Mouse (Mus musculus): ENCODE measurements around the gene Chga.

Chga gene

DNA sequence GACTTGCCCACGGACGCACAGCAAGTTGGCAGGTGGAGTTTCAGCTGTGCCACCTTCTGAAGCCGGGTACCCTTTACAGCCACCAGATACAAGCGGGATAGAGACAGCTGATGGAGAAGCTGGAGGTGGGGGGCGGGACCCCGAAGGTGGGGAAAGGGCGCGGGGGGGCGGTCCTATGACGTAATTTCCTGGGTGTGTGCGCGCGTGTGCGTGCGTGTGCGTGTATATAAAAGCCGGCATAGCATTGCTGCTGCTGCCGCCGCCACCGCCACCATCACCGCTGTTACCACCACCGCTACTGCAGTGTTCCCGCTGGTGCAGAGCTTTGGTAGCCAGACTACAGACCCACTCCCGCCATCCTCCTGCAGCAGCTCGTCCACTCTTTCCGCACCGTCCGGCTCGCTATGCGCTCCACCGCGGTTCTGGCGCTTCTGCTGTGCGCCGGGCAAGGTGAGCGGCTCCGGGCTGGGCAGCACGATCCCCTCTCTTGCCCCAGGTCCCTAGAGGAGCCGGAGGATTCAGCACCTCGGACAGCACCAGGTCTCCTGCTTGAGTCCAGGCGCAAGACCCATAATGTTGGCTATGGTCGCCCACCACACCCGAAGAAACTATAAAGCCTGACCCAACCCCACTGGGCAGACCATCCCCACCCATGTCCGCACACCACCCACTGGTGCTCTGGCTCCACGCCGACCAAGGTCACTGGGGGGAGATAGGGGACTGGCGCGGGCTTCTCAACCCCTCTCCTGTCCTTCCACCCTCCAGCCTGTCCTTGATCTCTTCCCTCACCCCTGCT, at the start of gene Chga:
Gene Chga, plus strand, starts transcription at position 249 of the 796 bp plus-strand sequence.
- peak; percentile 74 for DNase-seq

- DNase-seq = no peak
Observed at GRCm38 (mm10) chr12:102505131-102505713, 49.5 kb upstream of the Chga start.

DNA sequence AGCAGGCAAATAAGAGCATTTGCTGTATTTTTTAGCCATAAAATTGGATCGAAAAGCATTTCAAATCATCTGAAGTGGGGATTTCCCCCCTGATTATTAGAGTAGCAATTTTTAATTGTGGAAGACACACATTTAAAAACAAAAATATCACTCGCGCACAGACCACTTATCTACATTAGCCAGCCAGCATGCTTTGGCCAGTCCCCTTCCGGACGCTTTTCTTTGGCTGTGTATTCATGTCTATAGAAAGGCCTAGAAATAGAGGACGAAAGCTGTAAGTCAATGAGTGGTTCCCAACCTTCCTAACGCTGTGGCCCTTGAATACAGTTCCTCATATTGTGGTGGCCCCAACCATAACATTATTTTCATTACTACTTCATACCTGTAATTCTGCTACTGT, 48.8 kb upstream of the Chga start:
- no peak for DNase-seq

- no peak for DNase-seq
Observed at GRCm38 (mm10) chr12:102511363-102511762, 43.4 kb upstream of the Chga start.

GRCm38 (mm10) chr12:102514151-102514550, 40.6 kb upstream of the Chga start:
- DNase-seq = no peak

- DNase-seq = no peak
Observed at GRCm38 (mm10) chr12:102514751-102515150, 40.0 kb upstream of the Chga start.

DNA sequence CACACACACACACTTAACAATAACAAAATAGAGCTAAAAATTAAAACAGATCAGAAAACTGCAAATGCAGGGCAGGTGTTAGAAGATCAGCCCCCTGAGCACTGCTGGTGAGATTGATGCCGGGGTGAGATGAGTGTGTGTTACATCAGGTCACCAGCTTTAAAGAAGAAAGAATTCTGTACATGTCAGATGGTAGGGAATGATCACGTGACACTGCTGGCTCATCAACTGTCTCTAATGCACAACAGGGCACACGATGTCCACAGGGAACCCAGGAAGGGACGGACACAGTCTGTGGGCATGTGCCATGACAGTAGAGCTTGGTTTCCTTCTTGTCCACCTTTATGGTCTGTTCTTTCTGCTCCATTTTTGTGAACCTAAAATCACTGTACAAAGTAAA, 38.6 kb upstream of the Chga start:
- no peak for DNase-seq

DNA sequence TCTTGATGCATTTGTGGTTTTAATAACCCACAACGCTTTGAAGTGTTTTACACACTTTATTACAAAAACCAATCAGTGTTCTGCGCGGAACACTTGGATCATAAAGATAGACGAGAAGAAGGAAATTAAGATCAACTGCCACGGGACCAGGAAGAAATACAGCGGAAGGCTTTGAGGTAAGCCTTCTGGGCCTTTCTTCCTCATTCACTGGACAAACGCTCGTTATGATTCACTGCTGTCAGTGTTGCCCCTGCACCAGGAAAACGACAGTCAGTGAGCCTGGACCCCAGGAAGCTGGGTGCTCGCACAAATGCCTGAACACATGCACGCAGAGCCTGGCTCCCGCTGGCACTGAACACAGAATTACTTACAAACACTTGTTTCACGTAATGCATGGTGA, 37.1 kb upstream of the Chga start:
- DNase-seq = no peak

DNA sequence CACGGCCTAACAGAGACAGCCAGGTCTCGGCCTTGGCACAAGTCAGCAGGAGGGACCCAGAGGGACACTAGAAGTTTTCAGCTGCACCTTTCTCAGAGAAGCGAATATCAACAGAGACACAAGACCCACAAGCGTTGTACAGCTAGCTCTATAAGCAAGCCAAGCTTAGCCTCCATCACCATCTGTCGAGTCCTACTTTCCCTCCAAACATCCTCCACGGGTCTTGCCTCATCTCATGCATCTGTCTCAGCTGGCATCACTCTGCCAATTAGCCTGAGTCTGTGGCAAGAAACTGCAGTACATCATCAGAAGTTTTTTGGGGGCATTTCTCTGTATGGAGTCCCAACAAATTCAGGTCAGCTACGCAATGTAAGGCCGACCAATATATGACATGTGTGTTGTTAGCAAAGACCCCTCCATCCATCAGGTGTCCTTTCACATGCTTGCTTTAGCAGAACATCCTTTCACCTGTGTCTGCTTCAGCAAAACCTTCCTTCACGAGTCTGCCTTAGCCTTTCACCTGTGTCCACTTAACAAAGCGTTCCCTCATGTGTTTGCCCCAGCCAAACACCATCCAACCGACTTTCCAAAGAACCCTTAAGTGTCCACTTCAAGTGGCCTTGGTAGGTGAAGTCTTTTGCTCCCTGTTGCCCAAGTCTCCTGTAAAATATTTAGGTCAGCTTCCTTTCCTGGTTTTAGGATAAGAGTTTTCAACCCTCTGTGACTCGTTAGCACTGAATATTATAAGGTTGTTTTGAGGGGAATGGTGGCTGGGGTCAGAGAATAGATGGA, 34.6 kb upstream of the Chga start:
- no peak for DNase-seq

- DNase-seq = peak; percentile 29
Observed at GRCm38 (mm10) chr12:102521777-102522319, 32.9 kb upstream of the Chga start.

DNA sequence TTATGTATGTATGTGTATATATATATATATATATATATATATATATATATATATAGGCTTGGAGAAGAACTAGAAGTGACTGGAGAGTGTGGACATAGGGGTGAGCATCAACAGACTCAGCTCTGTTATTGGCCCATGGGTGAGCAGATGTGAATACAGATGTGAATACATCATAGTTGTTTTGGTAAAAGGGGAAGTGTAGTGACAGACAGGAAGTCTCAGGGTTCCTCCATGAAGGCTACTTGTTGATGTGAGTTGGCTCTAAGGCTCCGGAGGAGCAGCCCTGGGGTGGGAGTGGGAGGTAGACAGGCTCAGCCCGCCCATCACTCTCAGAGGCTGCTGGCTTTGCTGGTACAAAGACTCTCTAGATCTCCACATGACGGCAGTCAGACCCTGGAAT, 30.6 kb upstream of the Chga start:
- DNase-seq = no peak

GRCm38 (mm10) chr12:102524760-102525159, 30.0 kb upstream of the Chga start:
- DNase-seq = peak; percentile 19

- no peak for DNase-seq
Observed at GRCm38 (mm10) chr12:102527989-102528388, 26.8 kb upstream of the Chga start.

- DNase-seq = peak; percentile 27
Observed at GRCm38 (mm10) chr12:102535796-102536195, 19.0 kb upstream of the Chga start.

- no peak for DNase-seq
Observed at GRCm38 (mm10) chr12:102540278-102540677, 14.5 kb upstream of the Chga start.

GRCm38 (mm10) chr12:102541168-102541567, 13.6 kb upstream of the Chga start:
- DNase-seq = no peak

GRCm38 (mm10) chr12:102545122-102545521, 9.6 kb upstream of the Chga start:
- DNase-seq = no peak

DNA sequence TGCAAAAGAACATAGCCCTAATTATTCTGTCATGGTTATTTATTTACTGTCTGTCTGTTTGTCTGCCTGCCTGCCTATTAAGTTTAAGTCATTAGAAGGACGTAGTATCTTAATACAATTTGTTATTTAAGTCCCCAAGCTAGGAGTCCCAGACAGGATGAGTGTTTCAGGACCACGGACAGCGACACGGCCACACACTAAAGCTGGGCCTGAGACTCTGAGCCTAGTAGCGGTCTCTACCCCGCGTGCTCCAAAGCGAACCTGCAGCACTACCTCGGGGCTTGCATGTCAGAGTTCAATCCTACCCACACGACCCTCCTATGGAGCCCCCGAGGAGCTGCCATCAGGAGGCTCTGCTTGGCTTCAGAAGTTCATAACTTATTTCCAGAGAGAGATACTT, 4.2 kb upstream of the Chga start:
- DNase-seq = peak; percentile 71

GRCm38 (mm10) chr12:102551186-102551585, 3.6 kb upstream of the Chga start:
- DNase-seq = no peak

DNA sequence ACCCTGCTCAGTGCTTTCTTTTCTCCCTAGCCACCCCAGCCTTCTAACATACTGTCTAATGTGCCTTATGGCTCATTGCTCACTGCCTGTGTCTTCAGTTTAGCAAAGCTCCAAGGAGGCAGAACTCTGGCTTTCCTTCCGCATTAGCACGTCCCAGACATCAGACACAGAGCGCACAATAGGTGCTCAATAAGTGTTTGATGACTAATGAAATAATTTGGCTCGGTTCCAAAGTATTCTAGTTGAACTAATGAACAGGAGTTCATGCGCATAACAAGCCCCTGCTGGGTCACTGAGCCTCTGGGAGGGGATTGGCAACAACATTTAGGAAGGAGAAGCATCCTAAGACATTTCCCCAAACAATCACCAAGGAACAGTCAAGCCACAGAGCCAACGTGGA, 2.8 kb upstream of the Chga start:
- DNase-seq = no peak

- no peak for DNase-seq
Observed at GRCm38 (mm10) chr12:102553705-102554275, 979 bp upstream of the Chga start.

DNA sequence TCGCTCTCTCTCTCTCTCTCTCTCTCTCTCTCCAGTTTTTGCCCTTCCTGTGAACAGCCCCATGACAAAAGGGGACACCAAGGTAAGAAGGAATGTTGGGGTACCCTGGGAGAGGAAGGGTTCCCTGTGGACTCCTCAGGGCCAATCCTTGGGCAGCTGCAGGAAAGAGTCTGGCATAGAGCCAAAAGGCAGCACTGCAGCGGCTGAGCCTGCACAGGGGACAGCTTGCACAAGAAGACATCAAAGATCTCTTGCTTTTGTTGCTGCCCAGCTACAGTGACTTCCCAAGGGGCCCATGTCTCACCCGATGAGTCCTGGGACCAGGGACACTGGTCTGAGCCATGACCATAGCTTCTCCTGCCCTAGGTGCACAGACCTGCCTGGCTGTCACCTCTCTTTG, 1.1 kb downstream of the Chga start:
- DNase-seq = no peak

DNA sequence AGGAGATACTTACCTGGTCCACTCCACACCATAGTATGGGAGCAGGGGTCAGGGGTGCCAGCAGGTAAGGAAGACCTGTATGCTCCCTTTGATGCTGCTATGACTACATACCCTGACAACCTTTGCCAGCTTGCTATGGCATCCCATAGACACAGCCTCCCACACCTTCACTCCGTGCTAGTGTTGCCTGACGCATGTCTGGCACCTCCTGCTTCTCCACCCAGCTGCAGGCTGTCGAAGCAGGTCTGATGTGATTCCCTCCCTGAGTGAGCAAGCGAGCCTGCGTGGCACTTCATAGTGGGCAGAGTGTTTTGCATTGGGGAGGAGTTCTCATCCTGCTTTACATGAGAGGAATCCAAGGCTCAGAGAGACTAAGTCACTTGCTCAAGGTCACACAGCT, 2.6 kb downstream of the Chga start:
- DNase-seq = no peak
